Mouse (Mus musculus): ENCODE results near the gene Evl. TPM values are rescaled to one million over a fixed set of nuclear protein-coding genes. Genes with fewer than 3 reads are reported as not detected.

Gene Evl
- total RNA-seq, 2 experiments from 2014 or later = 407 to 409 TPM

GRCm38 (mm10) chr12:108579156-108579871, 24.8 kb downstream of the Evl start:
- no peak for DNase-seq (ENCODE audit: extremely low spot score in 1 of 2, low spot score in 2 of 2)
- intact Hi-C loops (cut with DNase I) = no loop called here

DNA sequence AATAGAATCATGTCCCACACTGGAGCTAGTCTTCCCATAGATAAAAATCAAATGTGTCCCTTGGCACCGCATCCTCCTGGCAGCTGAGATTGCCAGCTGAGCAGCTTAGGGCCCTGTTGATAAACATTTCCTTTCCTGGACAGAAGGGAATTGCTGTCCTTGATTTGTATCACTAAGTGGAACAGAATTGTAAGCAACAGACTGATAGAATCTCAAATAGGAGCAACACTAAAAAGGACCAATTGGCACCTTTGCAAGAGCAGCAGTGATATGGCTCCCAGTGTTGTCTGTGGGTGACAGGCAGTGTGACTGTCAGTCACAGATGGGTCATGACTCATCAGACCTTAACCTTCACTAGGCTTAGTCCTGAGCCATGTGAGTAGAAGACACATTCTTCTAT, 29.3 kb downstream of the Evl start:
- intact Hi-C loops (cut with DNase I) = no loop called here
- DNase-seq (ENCODE audit: extremely low spot score in 1 of 2, low spot score in 2 of 2) = no peak

GRCm38 (mm10) chr12:108590131-108590530, 35.6 kb downstream of the Evl start:
- DNase-seq (ENCODE audit: extremely low spot score in 1 of 2, low spot score in 2 of 2) = no peak
- intact Hi-C loops (cut with DNase I) = no loop called here

GRCm38 (mm10) chr12:108591586-108591985, 37.1 kb downstream of the Evl start:
- intact Hi-C loops (cut with DNase I) = no loop called here
- DNase-seq (ENCODE audit: extremely low spot score in 1 of 2, low spot score in 2 of 2) = no peak

GRCm38 (mm10) chr12:108592866-108593265, 38.3 kb downstream of the Evl start:
- intact Hi-C loops (cut with DNase I) = no loop called here
- no peak for DNase-seq (ENCODE audit: extremely low spot score in 1 of 2, low spot score in 2 of 2)

DNA sequence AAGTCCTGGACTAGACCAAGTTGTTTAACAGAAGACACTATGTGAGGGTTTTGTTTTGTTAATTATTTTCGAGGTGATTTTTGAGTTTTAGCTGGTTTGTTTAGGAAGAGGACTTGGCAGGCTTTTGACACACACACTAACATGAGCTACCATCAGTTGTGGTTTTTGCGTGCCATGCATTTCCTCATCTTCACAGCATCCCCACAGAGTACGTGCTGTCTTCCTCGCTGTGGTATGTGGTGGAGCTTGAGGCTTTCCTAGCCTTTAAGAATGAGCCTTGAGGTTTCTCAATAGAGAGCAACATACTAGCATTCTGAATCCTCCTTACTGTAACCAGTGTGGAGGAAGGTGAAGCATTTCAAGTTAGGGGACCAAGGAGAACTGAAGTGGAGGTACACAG, 46.3 kb downstream of the Evl start:
- no peak for DNase-seq (ENCODE audit: extremely low spot score in 1 of 2, low spot score in 2 of 2)
- intact Hi-C loops (cut with DNase I) = no loop called here

- peak; percentile 48 to 56 for DNase-seq (ENCODE audit: extremely low spot score in 1 of 2, low spot score in 2 of 2)
- intact Hi-C loops (cut with DNase I) = no loop called here
Measured at GRCm38 (mm10) chr12:108601326-108601725, 46.8 kb downstream of the Evl start.

GRCm38 (mm10) chr12:108604546-108604945, 50.0 kb downstream of the Evl start:
- DNase-seq (ENCODE audit: extremely low spot score in 1 of 2, low spot score in 2 of 2) = no peak
- intact Hi-C loops (cut with DNase I) = no loop called here

DNA sequence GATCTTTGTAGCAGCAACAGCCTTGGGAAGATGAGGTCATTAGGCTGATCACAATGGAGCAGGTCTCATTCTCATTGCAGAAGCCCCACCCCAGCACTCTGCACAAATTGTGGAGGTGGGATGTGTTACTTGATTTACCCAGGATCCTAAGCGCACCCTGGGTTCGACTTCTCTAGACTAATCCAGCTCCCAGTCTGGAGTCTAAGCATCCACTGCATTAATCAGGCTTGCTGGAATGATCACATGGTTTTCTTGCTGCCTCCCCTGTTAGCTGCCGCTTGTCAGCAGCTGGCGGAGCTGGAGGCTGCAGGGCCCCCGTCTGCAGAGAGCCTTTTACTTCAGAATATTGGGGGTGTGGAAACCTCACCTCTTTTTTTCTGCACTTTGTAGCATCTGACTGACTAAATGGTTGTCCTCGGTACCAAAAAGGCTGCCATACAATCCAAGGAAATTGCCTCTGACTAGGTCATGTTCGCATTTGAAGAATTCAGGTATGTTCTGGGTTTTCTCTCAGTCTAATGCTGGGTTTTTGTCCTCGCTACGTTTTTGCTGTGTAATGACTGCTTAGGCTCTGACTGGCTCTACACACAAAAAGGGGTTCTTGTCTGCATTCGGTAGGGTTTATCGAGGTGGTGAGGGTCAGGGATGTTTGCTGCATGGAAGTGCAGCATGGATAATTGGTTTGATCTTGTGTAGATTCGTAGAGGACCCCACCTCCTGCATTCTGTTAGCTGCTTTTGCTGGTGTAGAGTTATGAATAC, 51.2 kb downstream of the Evl start:
- peak in 1 of 2 experiments; percentile 22 for DNase-seq (ENCODE audit: extremely low spot score in 1 of 2, low spot score in 2 of 2)

DNA sequence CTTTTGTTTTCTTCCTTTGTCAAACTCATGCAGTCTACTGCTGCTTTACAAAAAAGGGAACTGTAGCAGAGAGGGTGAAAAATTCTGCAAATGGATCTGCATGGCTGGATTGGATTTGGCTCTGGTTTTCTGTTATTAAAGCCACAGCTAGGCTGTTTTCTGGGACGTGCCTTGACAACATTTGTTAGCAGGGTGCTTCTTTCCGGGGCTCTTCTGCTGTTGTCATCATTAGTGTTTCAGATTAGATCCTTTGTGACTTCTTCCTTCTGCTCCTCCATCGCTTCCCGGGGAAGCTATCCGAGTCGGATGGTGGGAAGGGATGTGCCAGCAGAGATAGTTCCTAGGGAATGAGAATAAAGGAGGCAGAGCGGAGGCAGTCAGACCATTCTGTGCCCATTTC, 51.8 kb downstream of the Evl start:
- intact Hi-C loops (cut with DNase I) = loop anchor here (5.0 kb wide), 1 partner anchor 151 kb away; no protein-coding TSS in a partner anchor
- DNase-seq (ENCODE audit: extremely low spot score in 1 of 2, low spot score in 2 of 2) = no peak

More for the DNA sequence above, 51.2 kb downstream of the Evl start:
- intact Hi-C loops (cut with DNase I) = loop anchor here (5.0 kb wide), 1 partner anchor 152 kb away; no protein-coding TSS in a partner anchor

DNA sequence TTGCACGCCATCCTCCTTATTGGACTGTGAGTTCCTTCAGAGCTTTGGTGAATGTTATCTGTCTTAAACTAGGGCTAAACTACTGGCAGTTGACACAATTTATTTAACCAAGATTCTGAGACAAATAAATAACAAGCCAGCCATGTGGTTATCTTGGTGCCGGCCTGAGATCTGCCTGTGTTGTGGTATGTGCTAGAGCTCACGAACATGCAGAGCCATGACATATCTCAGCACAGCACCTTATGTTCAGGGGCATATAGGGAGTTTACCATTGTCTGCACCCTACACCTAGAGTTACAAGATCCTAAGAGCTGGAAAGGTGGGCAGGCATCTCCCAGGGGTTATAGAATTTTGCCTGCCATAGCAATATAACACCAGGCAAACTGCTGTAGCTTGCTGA, 54.9 kb downstream of the Evl start:
- intact Hi-C loops (cut with DNase I) = loop anchor here (5.0 kb wide), 1 partner anchor 148 kb away; no protein-coding TSS in a partner anchor
- no peak for DNase-seq (ENCODE audit: extremely low spot score in 1 of 2, low spot score in 2 of 2)

- no peak for DNase-seq (ENCODE audit: extremely low spot score in 1 of 2, low spot score in 2 of 2)
- intact Hi-C loops (cut with DNase I) = loop anchor here (5.0 kb wide), 1 partner anchor 47 kb away; no protein-coding TSS in a partner anchor
Measured at GRCm38 (mm10) chr12:108610255-108610654, 55.7 kb downstream of the Evl start.

DNA sequence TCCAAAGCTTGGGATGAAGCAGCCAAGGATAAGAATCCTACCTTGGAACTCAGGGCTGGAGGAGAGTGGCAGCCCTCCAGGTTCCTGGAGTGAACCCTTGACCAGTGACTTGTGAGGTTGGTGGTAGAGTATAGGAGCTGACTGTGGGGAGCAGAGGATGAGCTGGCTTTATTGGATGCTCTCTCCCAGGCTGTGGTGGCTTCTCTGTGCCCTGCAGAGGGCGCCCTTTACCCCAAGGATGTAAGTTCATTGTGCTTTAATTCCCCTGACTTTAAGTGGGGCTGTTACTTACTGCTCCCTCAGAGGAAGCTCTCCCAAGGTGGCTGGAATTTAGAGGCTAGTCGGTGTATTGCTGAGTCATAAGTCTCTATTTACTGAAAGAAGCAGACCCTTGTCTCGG, 58.6 kb downstream of the Evl start:
- intact Hi-C loops (cut with DNase I) = loop anchor here (5.0 kb wide), 1 partner anchor 44 kb away; no protein-coding TSS in a partner anchor
- DNase-seq (ENCODE audit: extremely low spot score in 1 of 2, low spot score in 2 of 2) = peak in 1 of 2 experiments; percentile 74

DNA sequence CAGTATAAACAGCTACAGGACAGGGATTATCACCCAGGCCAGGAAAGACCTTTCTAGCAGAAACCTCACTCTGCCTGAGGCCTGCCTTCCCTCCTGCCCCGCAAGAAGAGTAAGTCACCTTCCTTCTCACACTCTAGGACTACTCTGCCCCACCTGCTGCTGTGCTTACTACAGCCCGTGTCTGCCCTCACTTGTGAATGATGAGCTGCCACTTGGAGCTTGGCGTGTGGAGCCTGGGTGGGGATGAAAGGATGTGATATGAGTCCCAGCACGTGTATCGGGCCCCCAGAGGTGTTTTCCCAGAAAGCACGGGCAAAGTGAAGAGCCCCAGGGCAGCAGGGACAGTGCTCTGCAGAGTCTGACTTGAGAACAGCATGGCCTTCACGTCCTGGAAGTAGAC, 63.0 kb downstream of the Evl start:
- intact Hi-C loops (cut with DNase I) = no loop called here

GRCm38 (mm10) chr12:108619853-108620416, 65.4 kb downstream of the Evl start:
- no peak for DNase-seq (ENCODE audit: extremely low spot score in 1 of 2, low spot score in 2 of 2)
- intact Hi-C loops (cut with DNase I) = no loop called here

More for the DNA sequence above, 63.0 kb downstream of the Evl start:
- DNase-seq (ENCODE audit: extremely low spot score in 1 of 2, low spot score in 2 of 2) = no peak

DNA sequence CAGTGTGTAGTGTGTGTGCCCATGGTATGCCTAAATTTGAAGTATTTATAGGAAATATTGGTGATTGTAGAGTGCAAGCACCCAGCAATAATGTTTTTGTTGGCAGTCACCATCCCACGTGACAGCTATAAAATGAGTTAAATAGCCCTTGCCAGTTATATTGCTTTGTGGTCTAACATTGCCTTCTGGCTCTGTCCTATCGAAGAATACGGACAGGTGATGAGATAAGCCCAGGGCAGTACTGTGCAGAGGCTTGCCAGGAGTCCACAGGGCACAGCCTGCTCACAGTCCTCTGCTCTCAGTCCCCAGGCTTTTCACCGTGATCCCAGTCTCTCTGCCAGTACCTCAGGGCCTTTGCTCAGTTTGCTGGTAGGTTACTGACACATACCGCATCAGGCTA, 67.9 kb downstream of the Evl start:
- intact Hi-C loops (cut with DNase I) = no loop called here
- DNase-seq (ENCODE audit: extremely low spot score in 1 of 2, low spot score in 2 of 2) = no peak

DNA sequence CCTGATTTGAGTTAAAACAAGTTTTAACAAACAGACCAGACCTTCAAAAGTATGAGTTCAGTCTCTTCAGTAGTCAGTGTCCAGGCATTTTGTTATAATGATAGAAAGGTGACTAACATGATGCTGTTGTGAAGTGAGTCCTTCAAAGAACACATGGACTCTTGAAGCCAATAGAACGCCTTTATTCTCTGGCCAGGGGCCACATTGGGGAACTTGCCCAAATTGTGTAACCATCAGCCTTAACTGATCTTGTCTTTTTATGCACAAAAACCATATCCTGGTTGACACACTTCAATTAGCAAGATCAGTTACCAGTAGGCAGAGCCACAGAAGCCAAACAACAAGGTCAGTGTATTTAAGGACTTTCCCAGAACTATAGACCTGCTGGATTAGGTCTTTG, 75.0 kb downstream of the Evl start:
- intact Hi-C loops (cut with DNase I) = no loop called here
- no peak for DNase-seq (ENCODE audit: extremely low spot score in 1 of 2, low spot score in 2 of 2)

DNA sequence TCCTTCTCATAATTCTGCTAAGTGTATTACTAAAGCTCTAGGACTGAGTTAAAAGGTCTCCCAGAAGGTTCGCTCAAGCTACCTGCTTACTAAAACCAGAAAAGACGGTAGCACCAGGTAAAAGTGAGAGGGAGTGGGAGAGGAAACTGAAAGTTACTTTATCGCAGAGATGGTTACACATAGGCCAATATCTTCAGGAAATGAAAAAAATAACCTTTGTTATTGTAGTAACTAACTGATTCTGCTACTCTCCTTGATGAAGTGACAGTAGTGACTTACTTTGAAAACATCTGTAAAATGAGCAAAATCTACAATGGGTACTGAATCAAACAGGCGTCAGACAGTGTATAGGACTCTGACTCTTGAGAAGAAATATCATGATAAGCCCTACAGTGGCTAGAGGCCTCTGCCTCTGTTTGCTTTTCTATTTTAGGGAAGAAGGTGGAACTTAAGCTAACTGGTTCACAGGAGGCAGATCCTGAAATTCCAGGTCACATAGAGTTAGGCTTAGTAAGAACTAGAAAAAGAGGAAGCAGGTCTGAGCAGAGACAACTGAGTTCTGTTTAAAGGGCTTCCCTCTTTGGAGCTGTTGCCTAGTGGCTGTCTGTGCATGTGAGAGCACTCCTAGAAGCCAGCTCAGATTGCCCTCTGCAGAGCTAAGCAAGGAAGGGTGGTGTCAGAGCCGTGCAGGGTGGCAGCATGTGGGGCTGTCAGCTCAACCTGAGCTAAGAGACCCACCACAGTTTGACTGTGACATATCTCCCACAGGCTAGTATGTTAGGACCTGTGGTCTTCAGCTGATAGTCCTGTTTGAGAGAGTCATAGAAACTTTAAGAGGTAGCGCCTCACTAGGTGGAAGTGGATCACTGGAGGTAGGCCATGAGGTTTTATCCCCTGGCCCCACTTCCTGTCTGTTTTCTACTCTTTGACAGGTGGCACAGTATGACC, 76.5 kb downstream of the Evl start:
- no peak for DNase-seq (ENCODE audit: extremely low spot score in 1 of 2, low spot score in 2 of 2)
- intact Hi-C loops (cut with DNase I) = no loop called here

GRCm38 (mm10) chr12:108632501-108632900, 78.0 kb downstream of the Evl start:
- intact Hi-C loops (cut with DNase I) = no loop called here
- no peak for DNase-seq (ENCODE audit: extremely low spot score in 1 of 2, low spot score in 2 of 2)

All from left cerebral cortex, postnatal 10 days (tissue).